Mouse (Mus musculus) forebrain, embryonic 10.5 days (tissue): ENCODE data around the gene Tmem262. TPM values are rescaled to one million over a fixed set of nuclear protein-coding genes. Genes with fewer than 3 reads are reported as not detected.
"Not testable (repeated sequence)": the region's sequence is repeated elsewhere in the genome, so short reads cannot be mapped to it uniquely, and the experiment has no call there.

Source experiments
- DNase-seq: peaks from one replicate; pipeline ENCODE4 v3.0.0-alpha.2; 2017; ENCODE audit warnings: low spot score; ENCODE audit errors: extremely low spot score
- H3K27ac ChIP-seq: fragments of 300-500 bp; sonication (generic); 2 replicates; pipeline ENCODE4 v1.5.1; 2016; ENCODE audit warnings: mild to moderate bottlenecking
- H3K27me3 ChIP-seq: fragments of 300-500 bp; sonication (generic); 2 replicates; pipeline ENCODE4 v1.6.1; 2016; ENCODE audit warnings: mild to moderate bottlenecking; ENCODE audit not compliant: poor library complexity, severe bottlenecking
- H3K36me3 ChIP-seq: fragments of 300-500 bp; sonication (generic); replicated peaks from 2 replicates; pipeline ENCODE4 v1.6.1; 2016; ENCODE audit warnings: mild to moderate bottlenecking, moderate library complexity
- H3K4me1 ChIP-seq: fragments of 300-500 bp; sonication (generic); 2 replicates; pipeline ENCODE4 v1.6.1; 2016
- H3K4me3 ChIP-seq: fragments of 300-500 bp; sonication (generic); 2 replicates; pipeline ENCODE4 v1.5.1; 2016; ENCODE audit warnings: mild to moderate bottlenecking, moderate library complexity
- H3K9me3 ChIP-seq: fragments of 300-500 bp; sonication (generic); 2 replicates; pipeline ENCODE4 v1.6.1; 2016; ENCODE audit warnings: mild to moderate bottlenecking, moderate library complexity
- WGBS: fragments of 180-500 bp; shearing (Covaris S2); methylation state at CpG from one replicate; pipeline ENCODE4 v1.1.7; 2016; 5-methylcytosine and 5-hydroxymethylcytosine counted together
- polyA plus RNA-seq: library from polyadenylated mRNA; unstranded; fragments of >200 nt; fragmentation: Nextera tagmentation; extraction: Ambion mirVana; gene quantifications from 2 replicates; pipeline ENCODE4 v1.2.1, GENCODE M21; 2016

Tmem262 gene
- polyA plus RNA-seq: not detected in 2 replicates

DNA sequence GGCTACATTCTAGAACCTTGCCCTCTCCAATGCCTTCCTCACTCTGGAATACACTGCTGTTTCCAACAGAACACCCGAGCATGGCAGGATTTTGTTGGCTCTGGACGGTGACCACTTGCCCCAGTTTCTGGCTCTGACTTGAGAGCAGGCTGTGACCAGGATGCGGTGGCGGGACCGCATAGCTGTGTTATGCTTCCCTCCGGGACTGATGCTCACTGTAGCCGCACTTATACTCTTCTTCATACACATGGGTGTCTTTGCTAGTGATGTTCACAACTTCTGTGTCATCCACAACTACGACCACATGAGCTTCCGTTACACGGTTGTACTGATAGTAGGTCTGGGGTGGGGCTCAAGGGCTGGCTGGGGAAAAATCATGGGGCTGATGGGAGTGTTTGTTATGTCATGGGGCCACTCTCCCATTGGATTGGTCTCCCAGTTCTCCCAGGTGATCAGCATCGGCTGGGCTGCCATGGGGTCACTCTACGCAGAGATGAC is at the start of gene Tmem262:
Gene Tmem262 (plus strand): TSS at position 51 of the 498 bp plus-strand sequence.
- Histone ChIP-seq H3K4me3 (no peak within 1 kb of the TSS), H3K9me3 (no peaks in the 10 kb centered on the region), H3K27ac (no peak within 1 kb of the TSS), H3K27me3 (no peaks in the 10 kb centered on the region), H3K36me3 (peaks cover 39% of the 10 kb centered on the region), H3K4me1 (peaks cover 31% of the 10 kb centered on the region)
- 95% methylated on average over 12 of the region's 12 CpGs for WGBS
- no peak for DNase-seq

- Histone ChIP-seq H3K27me3 (no peaks in the 10 kb centered on the region), H3K9me3 (no peaks in the 10 kb centered on the region), H3K4me3 (no peak overlapping the region), H3K27ac (no peak overlapping the region), H3K36me3 (no peaks in the 10 kb centered on the region), H3K4me1 (no peaks in the 10 kb centered on the region)
- no peak for DNase-seq
- 82% methylated on average over 14 of the region's 14 CpGs for WGBS
Observed at GRCm38 (mm10) chr19:6030520-6031280, 49.1 kb upstream of the Tmem262 start.

DNA sequence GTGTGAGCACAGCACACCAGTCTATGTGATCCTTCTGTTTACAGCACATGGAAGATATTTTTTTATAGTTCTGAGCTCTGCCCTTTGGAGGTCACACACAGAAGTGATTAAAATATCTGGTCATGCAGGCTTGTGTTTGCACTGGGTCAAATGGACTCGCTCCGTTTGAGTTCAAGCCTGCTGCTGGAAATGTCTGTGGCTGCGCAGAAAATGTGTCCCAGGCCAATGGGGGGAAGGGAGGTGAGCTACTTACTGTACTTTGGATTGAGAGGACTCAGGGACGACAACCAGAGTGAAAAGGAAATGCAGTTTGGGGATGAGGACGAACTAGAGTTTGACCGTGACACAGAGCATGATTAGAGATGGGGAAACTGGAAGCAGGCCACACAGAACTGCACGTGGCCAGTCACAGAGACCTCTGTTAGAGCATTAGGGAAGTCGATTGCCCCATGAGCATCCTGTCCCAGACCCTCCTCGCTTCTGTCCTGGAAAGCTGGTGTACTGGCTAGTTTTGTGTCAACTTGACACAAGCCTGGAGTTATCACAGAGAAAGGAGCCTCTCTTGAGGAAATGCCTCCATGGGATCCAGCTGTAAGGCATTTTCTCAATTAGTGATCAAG is 43.8 kb upstream of the Tmem262 start:
- no peaks in the 10 kb centered on the region for H3K36me3 ChIP-seq
- no peaks in the 10 kb centered on the region for H3K27me3 ChIP-seq
- WGBS: 76% methylated on average over 9 of the region's 9 CpGs
- H3K9me3 ChIP-seq: no peaks in the 10 kb centered on the region
- no peaks in the 10 kb centered on the region for H3K4me1 ChIP-seq
- H3K4me3 ChIP-seq: no peak overlapping the region
- DNase-seq: no peak
- no peak overlapping the region for H3K27ac ChIP-seq

- no peaks in the 10 kb centered on the region for H3K27me3 ChIP-seq
- no peak overlapping the region for H3K4me3 ChIP-seq
- DNase-seq: no peak
Observed at GRCm38 (mm10) chr19:6037695-6038094, 42.1 kb upstream of the Tmem262 start.

DNA sequence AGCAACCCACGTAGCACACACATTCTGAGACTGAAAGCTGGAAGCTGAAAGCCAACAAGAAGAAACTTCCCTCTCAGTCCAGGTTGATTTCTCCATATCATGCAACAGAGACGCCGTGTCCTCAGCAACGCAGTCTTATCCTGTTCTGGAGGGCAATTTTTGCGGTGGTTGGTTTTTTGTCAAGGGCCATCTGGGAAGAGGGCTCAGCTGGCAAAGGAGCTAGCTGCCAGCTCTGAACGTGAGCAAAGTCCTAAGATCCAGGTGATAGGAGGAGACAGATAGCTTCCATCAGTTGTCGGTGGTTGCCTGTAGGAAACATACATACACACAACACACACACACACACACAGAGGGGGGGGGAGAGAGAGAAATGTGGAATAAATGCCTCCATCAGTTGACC is 41.5 kb upstream of the Tmem262 start:
- no peak overlapping the region for H3K4me3 ChIP-seq
- H3K4me1 ChIP-seq: peaks cover 7% of the 10 kb centered on the region; the same call in 1 of the 2 replicates
- no peak overlapping the region for H3K27ac ChIP-seq
- 0 out of 2 replicates have a peak, but pooled peaks cover 3% of the 10 kb centered on the region for H3K36me3 ChIP-seq
- H3K27me3 ChIP-seq: no peaks in the 10 kb centered on the region
- 82% methylated on average over 7 of the region's 7 CpGs for WGBS
- no peaks in the 10 kb centered on the region for H3K9me3 ChIP-seq
- no peak for DNase-seq

More at GRCm38 (mm10) chr19:6037695-6038094, 42.1 kb upstream of the Tmem262 start:
- H3K27ac ChIP-seq: no peak overlapping the region
- H3K4me1 ChIP-seq: peaks cover 7% of the 10 kb centered on the region; the same call in 1 of the 2 replicates
- 0 out of 2 replicates have a peak, but pooled peaks cover 2% of the 10 kb centered on the region for H3K36me3 ChIP-seq
- no peaks in the 10 kb centered on the region for H3K9me3 ChIP-seq

GRCm38 (mm10) chr19:6040002-6040401 is 39.8 kb upstream of the Tmem262 start:
- Histone ChIP-seq H3K27me3 (no peaks in the 10 kb centered on the region), H3K27ac (no peak overlapping the region), H3K4me1 (peaks cover 7% of the 10 kb centered on the region), H3K4me3 (no peak overlapping the region), H3K9me3 (no peaks in the 10 kb centered on the region), H3K36me3 (peaks cover 8% of the 10 kb centered on the region; the same call in 1 of the 2 replicates)
- no peak for DNase-seq

DNA sequence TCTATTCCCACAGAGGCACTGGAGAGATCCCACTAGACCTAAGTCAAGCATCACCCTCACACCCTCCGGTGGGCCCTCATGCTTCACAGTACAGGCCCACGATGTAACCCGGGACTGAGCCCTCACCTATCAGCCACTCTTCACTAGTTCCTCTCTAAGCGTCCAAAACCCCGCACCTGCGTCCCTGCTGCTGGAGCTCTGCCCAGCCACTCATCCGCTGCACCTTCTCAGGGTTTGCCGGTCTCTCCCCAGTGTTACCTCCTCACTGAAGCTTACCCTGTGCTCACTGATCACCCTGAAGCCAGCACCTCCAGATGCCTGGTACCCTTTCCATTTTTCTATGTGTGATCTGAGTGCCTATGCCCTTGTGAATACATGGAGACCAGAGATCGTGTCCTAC is 37.5 kb upstream of the Tmem262 start:
- peaks cover 8% of the 10 kb centered on the region; the same call in 1 of the 2 replicates for H3K36me3 ChIP-seq
- peaks cover 19% of the 10 kb centered on the region for H3K4me1 ChIP-seq
- DNase-seq: no peak
- H3K27ac ChIP-seq: 0 out of 2 replicates have a peak overlapping the region, but pooled peaks have one; percentile 11
- no peak overlapping the region for H3K4me3 ChIP-seq
- no peaks in the 10 kb centered on the region for H3K27me3 ChIP-seq
- H3K9me3 ChIP-seq: no peaks in the 10 kb centered on the region
- WGBS: 82% methylated on average over 9 of the region's 9 CpGs

GRCm38 (mm10) chr19:6044102-6044501 is 35.7 kb upstream of the Tmem262 start:
- not testable (repeated sequence) for H3K27ac ChIP-seq
- WGBS: 82% methylated on average over 4 of the region's 4 CpGs

GRCm38 (mm10) chr19:6045366-6046293 is 34.2 kb upstream of the Tmem262 start:
- WGBS: 23% methylated on average over 20 of the region's 20 CpGs
- Histone ChIP-seq H3K36me3 (peaks cover 38% of the 10 kb centered on the region), H3K4me3 (peak overlapping the region; percentile 97), H3K4me1 (peaks cover 35% of the 10 kb centered on the region), H3K27me3 (no peaks in the 10 kb centered on the region), H3K9me3 (no peaks in the 10 kb centered on the region), H3K27ac (peak overlapping the region; percentile 99)
- DNase-seq: no peak

More at GRCm38 (mm10) chr19:6044102-6044501, 35.7 kb upstream of the Tmem262 start:
- H3K9me3 ChIP-seq, H3K27me3 ChIP-seq, H3K4me3 ChIP-seq, DNase-seq: not testable (repeated sequence)
- Histone ChIP-seq H3K4me1 (peaks cover 35% of the 10 kb centered on the region), H3K36me3 (peaks cover 22% of the 10 kb centered on the region)

DNA sequence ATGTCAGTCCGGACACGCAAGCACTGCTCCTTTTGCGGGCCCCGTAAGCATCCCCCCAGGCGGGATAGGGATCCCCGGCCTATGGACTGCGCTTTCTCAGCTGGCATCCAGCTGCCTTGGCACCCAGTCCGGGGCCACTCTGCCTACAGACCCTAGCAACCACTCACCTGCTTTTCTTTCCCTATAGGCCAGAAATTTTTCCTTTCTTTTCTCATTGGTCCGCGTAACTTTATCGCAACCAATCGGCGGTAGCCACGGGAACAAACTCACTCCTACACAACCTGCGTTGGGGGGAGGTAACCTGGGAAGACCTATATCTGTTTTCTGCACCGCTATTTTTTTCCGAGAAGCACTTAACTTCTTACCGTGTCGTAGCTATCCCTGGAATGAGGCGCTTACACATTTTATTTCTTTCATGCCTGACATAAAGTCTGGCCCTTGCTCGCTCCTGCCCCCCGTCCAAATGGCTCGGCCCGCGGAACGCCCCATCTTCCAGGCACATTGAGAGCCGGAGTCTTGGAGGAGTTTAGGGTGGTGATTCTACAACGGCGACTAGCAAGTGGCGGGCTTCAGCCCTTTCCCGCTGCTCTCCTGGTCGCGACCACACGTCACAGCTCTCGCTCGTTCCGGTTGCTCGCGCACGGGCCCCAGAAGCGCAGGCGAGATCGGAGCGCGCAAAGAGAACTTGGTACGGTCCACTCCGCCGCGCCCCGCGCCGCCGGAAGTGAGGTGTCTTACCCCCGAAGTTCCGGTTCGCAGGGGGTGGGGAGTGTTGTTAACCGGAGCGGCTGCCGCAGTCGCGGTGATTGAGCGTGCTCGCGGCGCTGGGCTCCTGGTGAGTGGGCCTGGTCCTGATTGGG is 33.3 kb upstream of the Tmem262 start, which contains the start of gene Syvn1:
Gene Syvn1 (plus strand): TSS at position 283 of the 860 bp plus-strand sequence.
- Histone ChIP-seq H3K36me3 (peaks cover 47% of the 10 kb centered on the region), H3K27me3 (no peaks in the 10 kb centered on the region), H3K4me3 (peak within 1 kb of the TSS; percentile 97), H3K9me3 (no peaks in the 10 kb centered on the region), H3K4me1 (peaks cover 35% of the 10 kb centered on the region), H3K27ac (peak within 1 kb of the TSS; percentile 99)
- peak; percentile 91 for DNase-seq
- WGBS: under 1% methylated on average over 65 of the region's 65 CpGs

DNA sequence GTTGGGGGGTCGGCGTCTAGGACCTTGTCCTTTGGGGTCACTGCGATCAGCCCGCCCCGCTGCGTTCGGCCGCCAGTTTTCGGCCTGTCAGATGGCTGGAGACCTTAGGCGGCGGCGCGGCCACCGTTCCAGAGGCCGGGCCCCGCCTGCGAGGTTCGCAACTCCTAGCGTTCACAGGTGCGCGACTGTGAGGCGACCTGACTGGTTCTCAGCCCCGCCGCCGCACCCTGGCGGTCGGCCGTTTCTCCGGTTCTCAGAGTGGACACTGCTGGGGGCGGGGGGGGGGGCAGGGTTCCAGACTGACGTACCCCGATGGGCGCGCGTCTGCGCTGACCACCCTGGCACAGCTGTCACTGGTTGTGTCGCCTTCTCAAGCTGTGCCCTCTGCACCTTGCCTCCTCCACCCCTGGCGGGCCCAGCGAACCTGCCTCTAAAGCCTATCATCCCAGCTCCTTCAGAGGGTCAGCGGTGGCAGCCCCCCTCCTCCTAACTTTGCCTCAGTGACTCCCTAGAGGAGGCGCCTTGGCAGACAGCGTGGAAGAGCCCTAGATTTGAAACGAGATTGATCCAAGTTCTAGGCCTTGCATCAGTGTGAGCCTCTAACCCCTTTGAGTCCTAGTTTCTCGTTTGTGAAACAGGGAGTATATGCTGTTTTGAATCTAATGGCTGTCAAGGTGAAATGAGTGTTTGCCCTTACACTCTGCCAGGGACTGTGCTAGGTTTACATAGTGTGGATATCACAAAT is 32.5 kb upstream of the Tmem262 start:
- Histone ChIP-seq H3K4me3 (peak overlapping the region; percentile 97), H3K9me3 (no peaks in the 10 kb centered on the region), H3K27ac (peak overlapping the region; percentile 99), H3K36me3 (peaks cover 55% of the 10 kb centered on the region), H3K4me1 (peaks cover 29% of the 10 kb centered on the region), H3K27me3 (no peaks in the 10 kb centered on the region)
- DNase-seq: no peak
- WGBS: 3% methylated on average over 40 of the region's 44 CpGs
